ENCODE assay signal across 8 mouse cellular contexts in genomic region chr11:101338123-101338760, GRCm38 (mm10). TPM values are rescaled to one million over a fixed set of nuclear protein-coding genes. Genes with fewer than 3 reads are reported as not detected.
DNase-seq lines count a peak whose midpoint lies in the region; ATAC-seq and TF ChIP-seq lines count a peak whose summit lies in the region.

No protein-coding gene starts in this region.

- no peaks in the 10 kb centered on the region for H3K27me3 ChIP-seq in thymus, adult 2 months (ENCODE audit: control insufficient read depth, insufficient read depth, low read length)
- H3K27me3 ChIP-seq in lung, embryonic 15.5 days, result no peaks in the 10 kb centered on the region

- no peak for TF ChIP-seq CTCF in thymus, adult 2 months (IDR thresholded peaks at IDR 0.05; ENCODE audit: borderline replicate concordance, control insufficient read depth, extremely low read depth, insufficient read depth, low read length, poor library complexity)

- peak; percentile 23 for DNase-seq in cerebellum, adult 11-12 months
- DNase-seq in cerebellum, adult 11 months, result no peak
- peak; percentile 49 for DNase-seq in thymus, postnatal 4 days
- DNase-seq in thymus, adult 2 months, result no peak
- peak; percentile 60 for DNase-seq in yolk sac, embryonic 10.5 days (ENCODE audit: low spot score)

- no peaks in the 10 kb centered on the region for H3K9me3 ChIP-seq in lung, embryonic 15.5 days

- peak; percentile 94 for ATAC-seq in granulocyte monocyte progenitor cell, adult 5-6 weeks (replicated peaks; ENCODE audit: poor library complexity, severe bottlenecking)
- peak; percentile 84; the same call in 1 of the 2 replicates for ATAC-seq in lung, embryonic 15.5 days (ENCODE audit: borderline replicate concordance, extremely low read depth, low FRiP score, low TSS enrichment)
- ATAC-seq in monocyte, adult 5-6 weeks (replicated peaks; ENCODE audit: insufficient number of reproducible peaks, low FRiP score, low TSS enrichment, poor library complexity, severe bottlenecking), result no peak

- 6% methylated on average over 9 of the region's 9 CpGs for WGBS in thymus, adult 2 months
- WGBS in lung, embryonic 15.5 days, result 3% methylated on average over 9 of the region's 9 CpGs

- H3K36me3 ChIP-seq in thymus, adult 2 months (ENCODE audit: control insufficient read depth, insufficient read depth, low read length), result no peaks in the 10 kb centered on the region
- H3K36me3 ChIP-seq in lung, embryonic 15.5 days, result no peaks in the 10 kb centered on the region

- H3K4me3 ChIP-seq in thymus, adult 2 months (ENCODE audit: control insufficient read depth, insufficient read depth, low read length), result no peak overlapping the region
- peak overlapping the region; percentile 19 for H3K4me3 ChIP-seq in lung, embryonic 15.5 days

- H3K4me2 ChIP-seq in lung, embryonic 15.5 days, result peak overlapping the region; percentile 56

- H3K4me1 ChIP-seq in thymus, adult 2 months (replicated peaks; ENCODE audit: control insufficient read depth, insufficient read depth, low read length), result peaks cover 5% of the 10 kb centered on the region
- peaks cover 6% of the 10 kb centered on the region for H3K4me1 ChIP-seq in lung, embryonic 15.5 days

- no peak overlapping the region for H3K9ac ChIP-seq in lung, embryonic 15.5 days

- no peak overlapping the region for H3K27ac ChIP-seq in thymus, adult 2 months (ENCODE audit: control insufficient read depth, insufficient read depth, low read length)
- peak overlapping the region; percentile 7; the same call in 1 of the 2 replicates for H3K27ac ChIP-seq in lung, embryonic 15.5 days

- TF ChIP-seq POLR2A in thymus, adult 2 months (IDR thresholded peaks at IDR 0.05; ENCODE audit: control insufficient read depth, extremely low read depth, insufficient read depth, low read length, poor library complexity), result no peak

RNA-seq across cellular contexts. Expression of gene Aoc3, which starts 7.8 kb away (rescaled TPM):
- 11.8 and 12.1 TPM in 2 replicates for polyA plus RNA-seq in thymus, adult 2 months (2012; rRNA removed)
- not detected in 2 replicates for total RNA-seq in granulocyte monocyte progenitor cell, adult 5-6 weeks (2014; fragmentation: Nextera tagmentation)
- not detected in 2 replicates for total RNA-seq in granulocyte monocyte progenitor cell, adult 5-6 weeks (2017)
- 1.3 and 1.4 TPM in 2 replicates for polyA plus RNA-seq in lung, embryonic 15.5 days (2015; fragmentation: Nextera tagmentation; extraction: Ambion mirVana)
- not detected in 3 replicates for total RNA-seq in monocyte, adult 5-6 weeks (2017)

RNA-seq across cellular contexts. Expression of gene Aoc2, which starts 13.4 kb away (rescaled TPM):
- 14.6 and 16.2 TPM in 2 replicates for polyA plus RNA-seq in thymus, adult 2 months (2012; rRNA removed)
- 2.8 and 3.7 TPM in 2 replicates for total RNA-seq in granulocyte monocyte progenitor cell, adult 5-6 weeks (2014; fragmentation: Nextera tagmentation)
- 1.8 and 2.0 TPM in 2 replicates for total RNA-seq in granulocyte monocyte progenitor cell, adult 5-6 weeks (2017)
- 0.81 and 1.2 TPM in 2 replicates for polyA plus RNA-seq in lung, embryonic 15.5 days (2015; fragmentation: Nextera tagmentation; extraction: Ambion mirVana)
- 0.53 to 3.6 TPM (median 1.8 TPM) in 3 replicates for total RNA-seq in monocyte, adult 5-6 weeks (2017)

RNA-seq across cellular contexts. Expression of gene Psme3, which starts 22.2 kb away (rescaled TPM):
- polyA plus RNA-seq in thymus, adult 2 months (2012; rRNA removed), result 103 and 106 TPM in 2 replicates
- total RNA-seq in granulocyte monocyte progenitor cell, adult 5-6 weeks (2014; fragmentation: Nextera tagmentation), result 163 and 205 TPM in 2 replicates
- 121 and 138 TPM in 2 replicates for total RNA-seq in granulocyte monocyte progenitor cell, adult 5-6 weeks (2017)
- 130 and 133 TPM in 2 replicates for polyA plus RNA-seq in lung, embryonic 15.5 days (2015; fragmentation: Nextera tagmentation; extraction: Ambion mirVana)
- total RNA-seq in monocyte, adult 5-6 weeks (2017), result 51.0 to 74.7 TPM (median 73.3 TPM) in 3 replicates

RNA-seq across cellular contexts. Expression of gene G6pc, which starts 29.1 kb away (rescaled TPM):
- 0.15 and 0.37 TPM in 2 replicates for polyA plus RNA-seq in thymus, adult 2 months (2012; rRNA removed)
- total RNA-seq in granulocyte monocyte progenitor cell, adult 5-6 weeks (2014; fragmentation: Nextera tagmentation), result not detected in 2 replicates
- not detected in 2 replicates for total RNA-seq in granulocyte monocyte progenitor cell, adult 5-6 weeks (2017)
- not detected in 2 replicates for polyA plus RNA-seq in lung, embryonic 15.5 days (2015; fragmentation: Nextera tagmentation; extraction: Ambion mirVana)
- total RNA-seq in monocyte, adult 5-6 weeks (2017), result not detected in 3 replicates

RNA-seq across cellular contexts. Expression of gene Becn1, which starts 36.2 kb away (rescaled TPM):
- polyA plus RNA-seq in thymus, adult 2 months (2012; rRNA removed), result 176 and 192 TPM in 2 replicates
- total RNA-seq in granulocyte monocyte progenitor cell, adult 5-6 weeks (2014; fragmentation: Nextera tagmentation), result 58.4 and 81.1 TPM in 2 replicates
- 177 and 214 TPM in 2 replicates for total RNA-seq in granulocyte monocyte progenitor cell, adult 5-6 weeks (2017)
- 146 and 165 TPM in 2 replicates for polyA plus RNA-seq in lung, embryonic 15.5 days (2015; fragmentation: Nextera tagmentation; extraction: Ambion mirVana)
- 266 to 274 TPM (median 274 TPM) in 3 replicates for total RNA-seq in monocyte, adult 5-6 weeks (2017)

Comparison
In these comparisons a context has a peak if more than half of its experiments do, and no peak if none do; other contexts are left out.
1. DNase-seq: peak in cerebellum, adult 11-12 months (single experiment), thymus, postnatal 4 days (single experiment) and yolk sac, embryonic 10.5 days (single experiment); none in cerebellum, adult 11 months (single experiment) and thymus, adult 2 months (single experiment).